Mouse (Mus musculus): Measurements from ENCODE around the gene Stk38. TPM values are rescaled to one million over a fixed set of nuclear protein-coding genes. Genes with fewer than 3 reads are reported as not detected.

Stk38 gene
- total RNA-seq (2012; rRNA removed) (14.4 and 17.1 TPM in 2 replicates), polyA plus RNA-seq (2012; ENCODE audit: insufficient read depth in 1 of 2, insufficient read length in 2 of 2, low read depth in 1 of 2, low replicate concordance in 2 of 2, missing spikeins in 1 of 2) (100 to 1,000 TPM in 1 of 2 experiments, 10 to 100 TPM in 1; 49.3 to 290 TPM)

DNA sequence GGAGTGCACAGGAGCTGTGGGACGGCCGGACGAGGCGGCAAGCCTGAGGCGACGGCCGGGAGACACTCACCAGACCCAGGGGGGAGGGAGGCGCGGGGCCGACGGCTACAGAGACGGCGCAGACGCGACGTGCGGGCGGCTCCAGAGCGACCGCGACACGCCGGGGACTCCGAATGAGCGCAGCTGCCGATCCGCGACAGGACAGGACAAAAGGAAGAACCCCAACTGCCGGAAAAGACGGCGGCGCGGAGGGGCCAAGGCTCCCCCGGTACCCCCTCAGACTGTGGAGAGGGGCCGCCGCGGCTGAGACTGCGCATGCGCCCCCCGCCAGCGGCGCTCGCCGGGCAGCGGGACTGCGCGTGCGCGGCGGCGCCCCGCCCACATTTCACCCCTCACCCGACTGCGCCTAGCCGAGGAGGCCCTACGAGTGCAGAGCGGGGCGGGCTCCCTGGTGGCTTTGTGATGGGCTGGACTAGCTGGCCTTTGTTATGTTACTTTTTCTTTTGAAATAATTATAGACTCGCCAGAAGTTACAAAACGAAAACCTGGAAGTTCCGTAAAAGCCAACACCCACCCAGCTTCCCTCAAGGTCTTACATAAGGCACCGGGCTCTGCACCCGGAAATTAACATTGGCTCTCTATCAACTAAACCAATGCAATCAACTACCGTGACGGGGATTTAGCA lies at the start of gene Stk38:
Gene Stk38 (minus strand): TSS at position 355 of the 685 bp plus-strand sequence.
- Histone ChIP-seq H3K4me3 (ENCODE audit: control insufficient read depth in 1 of 2, insufficient read depth in 1 of 2, low read depth in 2 of 2, low read length in 2 of 2) (peak within 1 kb of the TSS; percentile 78 to 83), H3K9ac (ENCODE audit: control insufficient read depth, low read depth, low read length, poor library complexity, severe bottlenecking) (peak within 1 kb of the TSS; percentile 89), H3K36me3 (ENCODE audit: control insufficient read depth in 1 of 2, insufficient read depth in 2 of 2, low read length in 2 of 2) (peaks cover 0 to 15% of the 10 kb centered on the region in 2 experiments; a peak in 2 of 4 replicates), H3K4me1 (ENCODE audit: control insufficient read depth in 1 of 2, insufficient read depth in 2 of 2, low read length in 2 of 2) (peaks cover 5 to 18% of the 10 kb centered on the region in 2 experiments), H3K9me3 (replicated peaks; ENCODE audit: insufficient read depth, low read length) (no peaks in the 10 kb centered on the region), H3K79me2 (ENCODE audit: control insufficient read depth, insufficient read depth, low read length, poor library complexity) (peaks cover 22% of the 10 kb centered on the region), H3K27me3 (ENCODE audit: control insufficient read depth in 1 of 2, insufficient read depth in 2 of 2, low read length in 2 of 2) (no peaks in the 10 kb centered on the region), H3K27ac (ENCODE audit: control insufficient read depth, low read depth, low read length) (peak within 1 kb of the TSS; percentile 82)
- peak; percentile 87 for DNase-seq (ENCODE audit: low read depth, low spot score)
- TF ChIP-seq E2F4 (IDR thresholded peaks at IDR 0.05; ENCODE audit: borderline replicate concordance, low read depth, low read length) (no peak), NRF1 (IDR thresholded peaks at IDR 0.05; ENCODE audit: insufficient read depth, low read depth, low read length, poor library complexity, severe bottlenecking) (peak; percentile 92), MAZ (IDR thresholded peaks at IDR 0.05; ENCODE audit: low read depth, low read length) (peak; percentile 61; the same call in 1 of the 2 replicates), MAFK (IDR thresholded peaks at IDR 0.05; ENCODE audit: borderline replicate concordance, low read depth, low read length) (no peak), BHLHE40 (IDR thresholded peaks at IDR 0.05; ENCODE audit: borderline replicate concordance, low read depth, low read length) (no peak), MYB (IDR thresholded peaks at IDR 0.05; ENCODE audit: low read depth, low read length) (no peak), CTCF (IDR thresholded peaks at IDR 0.05 in 2 of 3, conservative IDR thresholded peaks at IDR 0.05 in 1 of 3; ENCODE audit: control insufficient read depth in 1 of 3, insufficient read depth in 1 of 3, low read depth in 2 of 3, low read length in 3 of 3, poor library complexity in 1 of 3, severe bottlenecking in 1 of 3) (no peak), ZMIZ1 (IDR thresholded peaks at IDR 0.05; ENCODE audit: low read depth, low read length) (peak; percentile 75; the same call in 1 of the 2 replicates), KAT2A (conservative IDR thresholded peaks at IDR 0.05; ENCODE audit: low read depth, low read length) (no peak), MEF2A (IDR thresholded peaks at IDR 0.05; ENCODE audit: extremely low read depth, insufficient replicate concordance, low read depth, low read length, poor library complexity, severe bottlenecking) (no peak), JUND (IDR thresholded peaks at IDR 0.05; ENCODE audit: low read depth, low read length) (no peak), MAX (IDR thresholded peaks at IDR 0.05; ENCODE audit: low read length) (peak; percentile 33; the same call in 1 of the 2 replicates), ETS1 (IDR thresholded peaks at IDR 0.05; ENCODE audit: low read depth, low read length) (no peak; the same call in 1 of the 2 replicates), TAL1 (IDR thresholded peaks at IDR 0.05; ENCODE audit: low read length) (no peak), ZKSCAN1 (IDR thresholded peaks at IDR 0.05; ENCODE audit: low read depth, low read length) (no peak), EP300 (IDR thresholded peaks at IDR 0.05; ENCODE audit: low read depth in 1 of 2, low read length in 2 of 2) (peak in 1 of 2 experiments; percentile 28; a peak in 1 of 4 replicates), SIN3A (IDR thresholded peaks at IDR 0.05; ENCODE audit: low read length) (no peak; the same call in none of the 2 replicates), USF1 (IDR thresholded peaks at IDR 0.05; ENCODE audit: low read depth, low read length) (no peak), HCFC1 (IDR thresholded peaks at IDR 0.05; ENCODE audit: low read depth, low read length) (peak; percentile 71), ZNF384 (IDR thresholded peaks at IDR 0.05; ENCODE audit: low read depth, low read length) (no peak), ZC3H11A (IDR thresholded peaks at IDR 0.05; ENCODE audit: low read depth, low read length) (no peak), MYC (IDR thresholded peaks at IDR 0.05; ENCODE audit: low read depth, low read length) (no peak), MXI1 (IDR thresholded peaks at IDR 0.05; ENCODE audit: low read depth, low read length) (no peak; the same call in 1 of the 2 replicates), GABPA (IDR thresholded peaks at IDR 0.05; ENCODE audit: low read depth, low read length) (no peak), UBTF (IDR thresholded peaks at IDR 0.05; ENCODE audit: borderline replicate concordance, insufficient read depth, low read depth, low read length) (0 out of 2 replicates have a peak, but pooled peaks have one; percentile 58), ELF1 (IDR thresholded peaks at IDR 0.05; ENCODE audit: low read depth, low read length) (peak; percentile 21; the same call in 1 of the 2 replicates), TBP (IDR thresholded peaks at IDR 0.05; ENCODE audit: low read depth, low read length) (peak; percentile 72), GATA1 (IDR thresholded peaks at IDR 0.05; ENCODE audit: low read depth, low read length) (no peak), USF2 (IDR thresholded peaks at IDR 0.05; ENCODE audit: borderline replicate concordance in 1 of 2, insufficient read depth in 1 of 2, low read depth in 1 of 2, low read length in 2 of 2) (no peak), RAD21 (IDR thresholded peaks at IDR 0.05; ENCODE audit: low read depth, low read length) (no peak), TCF12 (IDR thresholded peaks at IDR 0.05; ENCODE audit: low read depth, low read length) (peak; percentile 65; the same call in 1 of the 2 replicates), CHD2 (IDR thresholded peaks at IDR 0.05; ENCODE audit: low read length) (no peak), SMC3 (IDR thresholded peaks at IDR 0.05; ENCODE audit: low read depth, low read length) (no peak), POLR2A (IDR thresholded peaks at IDR 0.05; ENCODE audit: control insufficient read depth in 1 of 2, insufficient read depth in 1 of 2, low read depth in 1 of 2, low read length in 2 of 2, poor library complexity in 1 of 2) (peak; percentile 60 to 94; a peak in 3 of 4 replicates), RCOR1 (IDR thresholded peaks at IDR 0.05; ENCODE audit: low read depth, low read length) (no peak)
